Mouse (Mus musculus) hindbrain, embryonic 10.5 days (tissue): ENCODE data around the gene Defa20. TPM values are rescaled to one million over a fixed set of nuclear protein-coding genes. Genes with fewer than 3 reads are reported as not detected.
"Not testable (repeated sequence)": the region's sequence is repeated elsewhere in the genome, so short reads cannot be mapped to it uniquely, and the experiment has no call there.

Experiments
- DNase-seq: peaks from one replicate; pipeline ENCODE4 v3.0.0-alpha.2; 2017; ENCODE audit warnings: low spot score
- H3K27ac ChIP-seq: fragments of 300-500 bp; sonication (generic); 2 replicates; pipeline ENCODE4 v1.5.1; 2016; ENCODE audit warnings: mild to moderate bottlenecking, moderate library complexity
- H3K27me3 ChIP-seq: fragments of 300-500 bp; sonication (generic); 2 replicates; pipeline ENCODE4 v1.6.1; 2016; ENCODE audit warnings: mild to moderate bottlenecking; ENCODE audit not compliant: poor library complexity, insufficient read depth, severe bottlenecking
- H3K36me3 ChIP-seq: fragments of 300-500 bp; sonication (generic); 2 replicates; pipeline ENCODE4 v1.6.1; 2016; ENCODE audit warnings: mild to moderate bottlenecking, moderate library complexity
- H3K4me1 ChIP-seq: fragments of 300-500 bp; sonication (generic); replicated peaks from 2 replicates; pipeline ENCODE4 v1.6.1; 2016; ENCODE audit warnings: mild to moderate bottlenecking
- H3K4me3 ChIP-seq: fragments of 300-500 bp; sonication (generic); 2 replicates; pipeline ENCODE4 v1.5.1; 2016; ENCODE audit warnings: mild to moderate bottlenecking, moderate library complexity
- H3K9me3 ChIP-seq: fragments of 300-500 bp; sonication (generic); 2 replicates; pipeline ENCODE4 v1.6.1; 2016; ENCODE audit warnings: mild to moderate bottlenecking, moderate library complexity
- WGBS: fragments of 180-500 bp; shearing (Covaris S2); methylation state at CpG from one replicate; pipeline ENCODE4 v1.1.7; 2016; 5-methylcytosine and 5-hydroxymethylcytosine counted together
- polyA plus RNA-seq: library from polyadenylated mRNA; unstranded; fragments of >200 nt; fragmentation: Nextera tagmentation; extraction: Ambion mirVana; gene quantifications from 2 replicates; pipeline ENCODE4 v1.2.1, GENCODE M21; 2016

Defa20 gene
- polyA plus RNA-seq, result not detected in 2 replicates

- not testable (repeated sequence) for H3K4me1 ChIP-seq, H3K27ac ChIP-seq, H3K27me3 ChIP-seq, H3K4me3 ChIP-seq, DNase-seq, H3K36me3 ChIP-seq, H3K9me3 ChIP-seq
- WGBS, result no CpG with 5 or more reads among the region's 2 CpGs
These were observed at the start of gene Defa20 for GRCm38 (mm10) chr8:21508958-21509357. Defa20 (plus strand) TSS chr8:21509258.

- not testable (repeated sequence) for H3K9me3 ChIP-seq, H3K27me3 ChIP-seq, DNase-seq, H3K27ac ChIP-seq, H3K4me3 ChIP-seq, H3K4me1 ChIP-seq, H3K36me3 ChIP-seq
- WGBS, result no CpG with 5 or more reads among the region's 2 CpGs
These were observed 19.7 kb downstream of the Defa20 start, which contains the start of gene Defa32 for GRCm38 (mm10) chr8:21528732-21529131. Defa32 (plus strand) TSS chr8:21529032.

Other genes with a start within 250 kb of the Defa20 start
- gene Defa27, start 193.7 kb upstream of the Defa20 start, polyA plus RNA-seq, result not detected in 2 replicates
- not detected in 2 replicates for gene Defa29, start 182.2 kb upstream of the Defa20 start, polyA plus RNA-seq
- not detected in 2 replicates for gene Defa2, start 130.7 kb upstream of the Defa20 start, polyA plus RNA-seq
- not detected in 2 replicates for gene Defa33, start 117.4 kb upstream of the Defa20 start, polyA plus RNA-seq
- gene Defa36, start 81.8 kb upstream of the Defa20 start, polyA plus RNA-seq, result not detected in 2 replicates
- gene Gm7849, start 52.7 kb upstream of the Defa20 start, polyA plus RNA-seq, result not detected in 2 replicates
- not detected in 2 replicates for gene Defa32, start 19.8 kb downstream of the Defa20 start, polyA plus RNA-seq
- gene Defa37, start 56.1 kb downstream of the Defa20 start, polyA plus RNA-seq, result not detected in 2 replicates
- not detected in 2 replicates for gene Defa28, start 73.7 kb downstream of the Defa20 start, polyA plus RNA-seq
- not detected in 2 replicates for gene Gm7861, start 85.2 kb downstream of the Defa20 start, polyA plus RNA-seq
- not detected in 2 replicates for gene Defa26, start 108.9 kb downstream of the Defa20 start, polyA plus RNA-seq
- not detected in 2 replicates for gene Defa17, start 146.5 kb downstream of the Defa20 start, polyA plus RNA-seq
- not detected in 2 replicates for gene Defa34, start 156.5 kb downstream of the Defa20 start, polyA plus RNA-seq
- gene AY761184, start 194.4 kb downstream of the Defa20 start, polyA plus RNA-seq, result not detected in 2 replicates
- not detected in 2 replicates for gene Defa24, start 225.2 kb downstream of the Defa20 start, polyA plus RNA-seq